Mouse (Mus musculus) embryonic facial prominence, embryonic 14.5 days (tissue): ENCODE results near the gene Cby3. TPM values are rescaled to one million over a fixed set of nuclear protein-coding genes. Genes with fewer than 3 reads are reported as not detected.

Experiments used
- ATAC-seq: fragments of 200-750 bp; cut with Nextera tagmentation; 2 replicates; pipeline ENCODE4 v1.8.0; 2017; ENCODE audit warnings: low read depth, moderate number of reproducible peaks, moderate TSS enrichment
- DNase-seq: peaks from one replicate; pipeline ENCODE4 v3.0.0-alpha.2; 2015; ENCODE audit warnings: low spot score
- H3K27ac ChIP-seq: fragments of 300-500 bp; sonication (generic); replicated peaks from 2 replicates; pipeline ENCODE4 v1.5.1; 2014; ENCODE audit warnings: low read depth, mild to moderate bottlenecking, low read length, moderate library complexity
- H3K27me3 ChIP-seq: fragments of 300-500 bp; sonication (generic); replicated peaks from 2 replicates; pipeline ENCODE4 v1.6.1; 2014; ENCODE audit warnings: low read length; ENCODE audit not compliant: control insufficient read depth, insufficient read depth
- H3K36me3 ChIP-seq: fragments of 300-500 bp; sonication (generic); 2 replicates; pipeline ENCODE4 v1.6.1; 2014; ENCODE audit warnings: low read length, mixed read lengths; ENCODE audit not compliant: control insufficient read depth, insufficient read depth
- H3K4me1 ChIP-seq: fragments of 300-500 bp; sonication (generic); 2 replicates; pipeline ENCODE4 v1.6.1; 2014; ENCODE audit warnings: antibody characterized with exemption, low read length; ENCODE audit not compliant: control insufficient read depth, insufficient read depth
- H3K4me2 ChIP-seq: fragments of 300-500 bp; sonication (generic); 2 replicates; pipeline ENCODE4 v1.6.1; 2014; ENCODE audit warnings: low read depth, mild to moderate bottlenecking, low read length, moderate library complexity, mixed read lengths
- H3K4me3 ChIP-seq: fragments of 300-500 bp; sonication (generic); 2 replicates; pipeline ENCODE4 v1.5.1; 2014; ENCODE audit warnings: low read depth, mild to moderate bottlenecking, low read length
- H3K9ac ChIP-seq: fragments of 300-500 bp; sonication (generic); 2 replicates; pipeline ENCODE4 v1.6.1; 2014; ENCODE audit warnings: low read depth, mild to moderate bottlenecking, low read length, moderate library complexity, mixed read lengths
- H3K9me3 ChIP-seq: fragments of 300-500 bp; sonication (generic); 2 replicates; pipeline ENCODE4 v1.6.1; 2016; ENCODE audit warnings: low read length; ENCODE audit not compliant: control insufficient read depth
- WGBS: fragments of 180-500 bp; shearing (Covaris S2); extraction: QIAGEN DNeasy Blood & Tissue Kit; methylation state at CpG from one replicate; pipeline ENCODE4 v1.1.7; 2014; 5-methylcytosine and 5-hydroxymethylcytosine counted together
- polyA plus RNA-seq: library from polyadenylated mRNA; unstranded; fragments of >200 nt; fragmentation: Nextera tagmentation; extraction: Ambion mirVana; gene quantifications from 2 replicates; pipeline ENCODE4 v1.2.1, GENCODE M21; 2014

Gene Cby3
- polyA plus RNA-seq, 1 experiment from 2014 or later = 0.35 TPM

DNA sequence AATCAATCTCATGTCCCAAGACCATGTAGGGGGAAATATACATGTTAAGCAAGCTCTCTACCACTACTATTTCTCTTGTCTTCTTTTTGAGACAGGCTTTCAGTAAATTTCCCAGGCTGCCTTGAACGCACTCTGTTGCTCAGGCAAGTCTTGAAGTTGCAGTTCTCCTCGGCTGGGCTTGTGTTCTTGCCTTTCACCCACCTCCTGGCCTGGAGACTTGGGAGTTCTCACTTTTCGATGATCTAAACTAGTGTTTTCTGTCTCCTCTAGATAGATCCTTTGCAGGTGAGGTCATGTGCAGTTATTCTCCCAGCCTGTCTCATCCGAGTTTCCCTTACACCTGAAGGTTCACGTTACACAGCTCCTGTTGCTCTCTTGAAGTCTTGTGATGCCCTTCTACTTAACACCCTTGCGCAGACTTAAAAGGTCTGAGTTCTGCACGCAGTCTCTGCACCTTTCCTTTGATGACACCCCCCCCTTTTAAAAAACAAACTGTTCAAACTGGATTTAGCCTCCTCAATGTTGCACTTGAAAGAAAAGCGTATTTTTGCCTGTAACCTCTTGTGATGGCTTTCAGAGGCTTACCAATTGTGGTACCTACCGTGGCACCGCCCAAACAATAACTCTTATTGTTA is 22.0 kb downstream of the Cby3 start:
- DNase-seq (no peak), ATAC-seq (no peak)
- 22% methylated on average over 10 of the region's 10 CpGs for WGBS
- Histone ChIP-seq H3K27ac (peak overlapping the region; percentile 99), H3K4me2 (peak overlapping the region; percentile 92), H3K36me3 (peaks cover 22% of the 10 kb centered on the region), H3K4me3 (peak overlapping the region; percentile 99), H3K9me3 (no peaks in the 10 kb centered on the region), H3K4me1 (peaks cover 17% of the 10 kb centered on the region), H3K9ac (peak overlapping the region; percentile 95), H3K27me3 (no peaks in the 10 kb centered on the region)

DNA sequence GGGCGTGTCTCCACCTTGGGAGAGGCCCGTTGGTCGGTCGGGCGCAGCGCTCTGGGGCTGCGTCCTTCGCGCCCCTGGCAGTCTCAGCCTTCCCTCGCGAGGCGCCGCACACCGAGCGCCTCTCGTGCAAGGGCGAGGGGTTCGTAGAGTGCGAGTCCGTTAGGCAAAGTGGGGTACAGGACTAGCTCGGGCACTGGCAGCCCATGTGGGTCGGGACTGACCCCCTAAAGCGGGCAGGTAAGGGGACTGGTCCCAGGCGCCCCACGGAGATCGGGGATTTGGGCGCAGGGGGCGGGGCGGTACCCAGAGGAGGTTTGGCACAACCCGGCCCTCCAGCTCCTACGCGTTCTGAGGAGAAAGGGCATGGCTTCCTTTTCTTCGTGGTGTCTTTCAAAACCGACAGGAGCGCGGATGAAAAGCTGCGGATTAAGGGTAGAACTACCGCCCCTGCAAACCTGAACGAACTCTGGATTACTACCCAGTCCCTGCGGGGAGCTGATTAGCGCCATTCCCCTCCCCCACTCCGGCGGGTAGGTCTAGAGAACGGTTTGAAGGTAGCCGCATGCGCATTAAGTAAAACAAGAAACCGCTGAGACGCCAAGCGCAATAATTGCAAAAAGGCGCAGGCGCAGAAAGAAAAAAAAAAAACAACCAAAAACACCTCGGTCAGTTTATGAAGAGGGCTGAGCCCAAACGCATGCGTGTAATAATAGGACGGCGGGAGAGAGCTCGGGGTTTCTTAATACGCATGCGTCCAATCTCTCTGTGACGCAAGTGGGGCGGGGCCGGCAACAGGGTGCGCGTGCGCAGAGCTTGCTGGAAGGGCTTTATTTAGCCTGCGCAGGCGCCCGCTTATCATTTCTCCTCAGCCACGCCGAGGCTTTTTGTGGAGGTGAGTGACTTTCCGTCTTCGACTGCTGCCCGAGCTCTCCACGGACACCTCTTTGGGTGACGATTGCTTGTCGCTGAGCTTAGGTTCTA is 22.9 kb downstream of the Cby3 start, which contains the start of gene Hnrnph1:
Hnrnph1 (plus strand) TSS at position 80 of the 981 bp plus-strand sequence.
- Histone ChIP-seq H3K27ac (peak within 1 kb of the TSS; percentile 100), H3K9ac (peak within 1 kb of the TSS; percentile 99), H3K4me1 (peaks cover 19% of the 10 kb centered on the region), H3K36me3 (peaks cover 28% of the 10 kb centered on the region), H3K4me3 (peak within 1 kb of the TSS; percentile 99), H3K9me3 (no peaks in the 10 kb centered on the region), H3K27me3 (no peaks in the 10 kb centered on the region), H3K4me2 (peak within 1 kb of the TSS; percentile 92)
- peak; percentile 92 for ATAC-seq
- peak; percentile 99 for DNase-seq
- WGBS = under 1% methylated on average over 74 of the region's 76 CpGs

DNA sequence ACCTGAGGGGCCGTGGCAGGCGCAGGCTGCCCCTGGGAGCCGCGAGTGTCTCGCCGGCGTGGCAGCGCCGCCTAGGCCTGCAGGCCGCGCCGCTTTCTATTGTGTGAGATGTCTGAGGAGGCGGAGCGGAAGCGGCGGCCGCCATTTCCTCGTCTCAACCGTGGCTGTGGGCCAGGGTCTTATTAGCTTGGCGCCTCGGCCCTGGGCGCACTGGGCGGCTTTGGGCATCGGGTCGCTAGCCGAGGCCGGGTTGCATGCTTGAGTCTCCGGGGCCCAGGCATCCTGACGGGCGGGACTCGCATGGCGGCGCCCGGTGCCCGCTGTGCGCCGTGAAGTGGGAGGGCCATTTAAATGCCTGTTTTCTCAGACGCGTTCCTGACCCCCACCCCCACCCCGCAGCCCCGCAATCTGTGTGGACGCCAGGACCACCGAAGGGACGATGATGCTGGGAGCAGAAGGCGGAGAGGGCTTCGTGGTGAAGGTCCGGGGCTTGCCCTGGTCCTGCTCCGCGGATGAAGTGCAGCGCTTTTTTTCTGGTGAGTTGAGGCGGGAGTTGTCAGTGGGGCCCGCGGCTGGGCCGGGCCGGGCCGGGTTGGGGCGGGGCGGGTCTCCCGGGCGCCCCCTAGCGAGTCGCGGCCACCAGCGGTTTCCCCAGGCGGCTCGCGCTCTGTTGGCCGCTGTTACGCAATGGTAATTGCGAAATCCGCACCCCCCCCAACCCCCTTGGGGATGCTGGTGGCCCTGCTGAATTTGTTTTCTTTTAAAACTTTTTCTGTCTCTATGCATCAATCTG is 23.8 kb downstream of the Cby3 start:
- Histone ChIP-seq H3K36me3 (peaks cover 37% of the 10 kb centered on the region), H3K4me3 (peak overlapping the region; percentile 99), H3K4me1 (peaks cover 21% of the 10 kb centered on the region), H3K9ac (peak overlapping the region; percentile 99), H3K27me3 (no peaks in the 10 kb centered on the region), H3K27ac (peak overlapping the region; percentile 100), H3K4me2 (peak overlapping the region; percentile 80), H3K9me3 (no peaks in the 10 kb centered on the region)
- DNase-seq = peak; percentile 84
- ATAC-seq = peak; percentile 79
- WGBS = under 1% methylated on average over 52 of the region's 71 CpGs

DNA sequence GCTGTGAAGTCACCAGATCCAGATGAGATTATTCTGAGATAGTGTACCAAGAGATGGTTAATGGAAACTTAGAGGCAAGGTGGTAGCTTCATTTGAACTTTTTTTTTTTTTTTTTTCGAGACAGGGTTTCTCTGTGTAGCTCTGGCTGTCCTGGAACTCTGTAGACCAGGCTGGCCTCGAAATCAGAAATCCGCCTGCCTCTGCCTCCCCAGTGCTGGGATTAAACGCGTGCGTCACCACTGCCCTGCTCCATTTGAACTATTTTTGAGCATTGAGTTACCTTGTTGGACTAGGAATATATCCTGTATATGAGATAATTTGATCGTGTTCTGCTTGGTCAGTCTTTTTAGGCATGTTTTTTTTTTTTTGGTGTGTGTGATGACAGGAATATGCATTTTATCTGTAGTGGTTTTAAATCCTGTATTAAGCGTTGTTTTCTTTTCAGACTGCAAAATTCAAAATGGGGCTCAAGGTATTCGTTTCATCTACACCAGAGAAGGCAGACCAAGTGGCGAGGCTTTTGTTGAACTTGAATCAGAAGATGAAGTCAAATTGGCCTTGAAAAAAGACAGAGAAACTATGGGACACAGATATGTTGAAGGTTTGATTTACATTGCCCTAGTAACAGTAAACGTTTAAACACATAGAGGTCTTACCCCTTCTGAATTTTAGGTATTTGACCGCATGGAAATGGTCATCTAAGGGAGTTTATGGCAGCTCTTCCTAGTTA is 24.9 kb downstream of the Cby3 start:
- Histone ChIP-seq H3K36me3 (peaks cover 44% of the 10 kb centered on the region), H3K27me3 (no peaks in the 10 kb centered on the region), H3K9me3 (no peaks in the 10 kb centered on the region), H3K27ac (no peak overlapping the region), H3K4me2 (peak overlapping the region; percentile 80), H3K4me1 (peaks cover 21% of the 10 kb centered on the region), H3K9ac (peak overlapping the region; percentile 99), H3K4me3 (peak overlapping the region; percentile 99)
- DNase-seq = no peak
- 63% methylated on average over 12 of the region's 12 CpGs for WGBS
- no peak for ATAC-seq

DNA sequence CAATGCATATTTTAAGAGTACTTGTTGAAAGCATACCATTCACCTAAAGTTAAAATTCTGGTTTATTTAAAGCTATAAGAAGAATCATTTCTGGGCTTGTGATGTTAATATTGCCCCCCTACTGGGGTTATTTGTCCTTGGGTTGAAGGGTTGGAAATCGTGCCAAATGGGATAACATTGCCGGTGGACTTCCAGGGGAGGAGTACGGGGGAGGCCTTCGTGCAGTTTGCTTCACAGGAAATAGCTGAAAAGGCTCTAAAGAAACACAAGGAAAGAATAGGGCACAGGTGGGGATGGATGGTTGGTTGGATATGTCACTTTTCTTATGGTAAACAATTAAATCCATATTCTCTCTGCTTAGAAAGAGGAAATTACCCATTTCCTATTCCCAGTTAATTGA is 27.0 kb downstream of the Cby3 start:
- Histone ChIP-seq H3K9ac (0 out of 2 replicates have a peak overlapping the region, but pooled peaks have one; percentile 11), H3K36me3 (peaks cover 60% of the 10 kb centered on the region), H3K9me3 (no peaks in the 10 kb centered on the region), H3K4me3 (peak overlapping the region; percentile 19), H3K27me3 (no peaks in the 10 kb centered on the region), H3K4me1 (peaks cover 20% of the 10 kb centered on the region), H3K4me2 (peak overlapping the region; percentile 44), H3K27ac (no peak overlapping the region)
- no peak for ATAC-seq
- 34% methylated on average over 4 of the region's 4 CpGs for WGBS
- no peak for DNase-seq

DNA sequence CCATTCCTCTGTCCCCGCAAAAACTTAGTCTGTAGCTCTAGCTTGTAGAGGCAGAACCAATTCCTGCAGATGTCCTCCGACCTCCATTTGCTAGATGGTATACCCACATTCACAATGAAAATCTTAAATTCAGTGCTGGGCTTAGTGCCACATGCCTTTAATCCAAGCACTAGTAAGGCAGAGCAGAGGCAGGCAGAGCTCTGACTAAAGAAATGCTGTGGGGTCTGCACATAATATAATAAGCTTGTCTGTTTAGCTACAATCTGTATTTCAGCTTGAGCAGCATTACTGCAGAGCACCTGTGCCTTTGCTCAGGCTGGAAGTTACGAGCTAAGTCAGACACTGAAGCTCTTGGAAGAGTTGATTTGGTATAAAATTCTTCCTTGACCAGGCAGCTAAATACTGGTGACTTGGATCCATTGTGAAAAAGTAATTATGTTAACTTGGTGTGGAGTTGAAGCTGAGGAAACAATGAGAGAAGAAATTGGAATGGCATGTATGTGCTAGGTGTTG is 33.0 kb downstream of the Cby3 start:
- no peak overlapping the region for H3K4me3 ChIP-seq
- H3K9ac ChIP-seq = no peak overlapping the region
- H3K36me3 ChIP-seq = peaks cover 70% of the 10 kb centered on the region
- no peak overlapping the region for H3K27ac ChIP-seq
- WGBS = 79% methylated on average over 3 of the region's 3 CpGs
- peaks cover 3% of the 10 kb centered on the region; the same call in 1 of the 2 replicates for H3K4me1 ChIP-seq
- no peaks in the 10 kb centered on the region for H3K27me3 ChIP-seq
- no peak for ATAC-seq
- DNase-seq = no peak
- no peak overlapping the region for H3K4me2 ChIP-seq
- H3K9me3 ChIP-seq = no peaks in the 10 kb centered on the region

DNA sequence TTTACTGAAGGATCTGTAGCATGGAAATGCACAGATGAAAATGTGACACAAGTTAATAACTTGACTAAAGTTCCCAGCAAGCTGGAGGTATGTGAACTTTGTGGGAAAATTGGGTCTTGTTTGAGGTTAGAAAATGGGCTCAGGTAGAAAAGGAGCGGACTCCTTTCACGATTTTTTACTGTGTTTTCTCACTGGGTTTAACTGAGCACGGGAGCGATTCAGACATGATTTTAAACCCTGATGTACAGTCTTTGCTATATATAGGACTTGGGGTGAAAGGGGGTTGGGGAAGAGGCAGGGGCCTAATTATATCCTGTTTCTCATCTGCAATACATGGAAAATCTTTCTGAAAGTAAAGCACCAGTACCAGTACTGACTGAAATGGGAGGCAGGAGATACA is 33.4 kb downstream of the Cby3 start:
- Histone ChIP-seq H3K27ac (no peak overlapping the region), H3K9me3 (no peaks in the 10 kb centered on the region), H3K36me3 (peaks cover 65% of the 10 kb centered on the region), H3K4me3 (no peak overlapping the region), H3K4me1 (no peaks in the 10 kb centered on the region), H3K27me3 (no peaks in the 10 kb centered on the region), H3K9ac (no peak overlapping the region), H3K4me2 (no peak overlapping the region)
- 92% methylated on average over 4 of the region's 4 CpGs for WGBS
- no peak for DNase-seq
- ATAC-seq = no peak
